Mouse (Mus musculus) midbrain, embryonic 14.5 days (tissue): ENCODE measurements at regions not wholly inside any gene's neighbourhood (a gene's known extent, or its start where the extent isn't known, plus 50 kb on each side); places are given as distances from the start of the nearest gene placed in this dataset.

Experiments
- ATAC-seq: fragments of 200-750 bp; cut with Nextera tagmentation; 2 replicates; pipeline ENCODE4 v1.8.0; 2017; ENCODE audit warnings: moderate number of reproducible peaks, moderate library complexity; ENCODE audit not compliant: low FRiP score, low TSS enrichment
- DNase-seq: peaks from one replicate; pipeline ENCODE4 v3.0.0-alpha.2; 2015
- H3K27ac ChIP-seq: fragments of 300-500 bp; sonication (generic); replicated peaks from 2 replicates; pipeline ENCODE4 v1.5.1; 2014; ENCODE audit warnings: mild to moderate bottlenecking, low read depth, low read length, moderate library complexity
- H3K27me3 ChIP-seq: fragments of 300-500 bp; sonication (generic); 2 replicates; pipeline ENCODE4 v1.6.1; 2014; ENCODE audit warnings: low read length, control low read depth, mixed read lengths; ENCODE audit not compliant: control insufficient read depth, insufficient read depth
- H3K36me3 ChIP-seq: fragments of 300-500 bp; sonication (generic); 2 replicates; pipeline ENCODE4 v1.6.1; 2014; ENCODE audit warnings: low read length, control low read depth; ENCODE audit not compliant: control insufficient read depth, insufficient read depth
- H3K4me1 ChIP-seq: fragments of 300-500 bp; sonication (generic); 2 replicates; pipeline ENCODE4 v1.6.1; 2014; ENCODE audit warnings: mild to moderate bottlenecking, antibody characterized with exemption, low read length, control low read depth; ENCODE audit not compliant: control insufficient read depth, insufficient read depth
- H3K4me2 ChIP-seq: fragments of 300-500 bp; sonication (generic); 2 replicates; pipeline ENCODE4 v1.6.1; 2014; ENCODE audit warnings: mild to moderate bottlenecking, low read length, moderate library complexity
- H3K4me3 ChIP-seq: fragments of 300-500 bp; sonication (generic); replicated peaks from 2 replicates; pipeline ENCODE4 v1.5.1; 2014; ENCODE audit warnings: low read depth, low read length
- H3K9ac ChIP-seq: fragments of 300-500 bp; sonication (generic); replicated peaks from 2 replicates; pipeline ENCODE4 v1.6.1; 2014; ENCODE audit warnings: mild to moderate bottlenecking, low read length, moderate library complexity
- H3K9me3 ChIP-seq: fragments of 300-500 bp; sonication (generic); 2 replicates; pipeline ENCODE4 v1.6.1; 2016; ENCODE audit warnings: low read length, control low read depth, mixed read lengths; ENCODE audit not compliant: control insufficient read depth
- WGBS: fragments of 180-500 bp; shearing (Covaris S2); extraction: QIAGEN DNeasy Blood & Tissue Kit; methylation state at CpG from one replicate; pipeline ENCODE4 v1.1.7; 2014; 5-methylcytosine and 5-hydroxymethylcytosine counted together

- WGBS: 96% methylated on average over 2 of the region's 2 CpGs
- no peaks in the 10 kb centered on the region for H3K9me3 ChIP-seq
- H3K4me2 ChIP-seq: no peak overlapping the region
- no peak overlapping the region for H3K27ac ChIP-seq
- H3K4me1 ChIP-seq: no peaks in the 10 kb centered on the region
- H3K36me3 ChIP-seq: no peaks in the 10 kb centered on the region
- DNase-seq (no peak), ATAC-seq (no peak)
- no peaks in the 10 kb centered on the region for H3K27me3 ChIP-seq
- H3K9ac ChIP-seq: no peak overlapping the region
- H3K4me3 ChIP-seq: no peak overlapping the region
These were observed 190.0 kb upstream of the Sfrp2 start for GRCm38 (mm10) chr3:83576155-83576554.

GRCm38 (mm10) chr3:83580766-83581165 lies 185.4 kb upstream of the Sfrp2 start:
- Histone ChIP-seq H3K4me2 (no peak overlapping the region), H3K36me3 (no peaks in the 10 kb centered on the region), H3K27me3 (no peaks in the 10 kb centered on the region), H3K4me3 (no peak overlapping the region), H3K4me1 (no peaks in the 10 kb centered on the region), H3K9me3 (0 out of 2 replicates have a peak, but pooled peaks cover 5% of the 10 kb centered on the region), H3K27ac (no peak overlapping the region), H3K9ac (no peak overlapping the region)
- WGBS: 86% methylated on average over 4 of the region's 4 CpGs
- DNase-seq (no peak), ATAC-seq (no peak)

GRCm38 (mm10) chr3:83582256-83582655 lies 183.9 kb upstream of the Sfrp2 start:
- Histone ChIP-seq H3K4me3 (no peak overlapping the region), H3K27me3 (no peaks in the 10 kb centered on the region), H3K9me3 (0 out of 2 replicates have a peak, but pooled peaks cover 5% of the 10 kb centered on the region), H3K4me2 (no peak overlapping the region), H3K36me3 (no peaks in the 10 kb centered on the region), H3K27ac (no peak overlapping the region), H3K4me1 (no peaks in the 10 kb centered on the region), H3K9ac (no peak overlapping the region)
- ATAC-seq (no peak), DNase-seq (no peak)
- WGBS: 67% methylated on average over 2 of the region's 2 CpGs

- no peak for ATAC-seq
These were observed 182.9 kb upstream of the Sfrp2 start for GRCm38 (mm10) chr3:83583071-83583672.

GRCm38 (mm10) chr3:83586086-83586485 lies 180.0 kb upstream of the Sfrp2 start:
- Histone ChIP-seq H3K36me3 (no peaks in the 10 kb centered on the region), H3K27ac (no peak overlapping the region), H3K9ac (no peak overlapping the region), H3K9me3 (0 out of 2 replicates have a peak, but pooled peaks cover 5% of the 10 kb centered on the region), H3K4me2 (no peak overlapping the region), H3K4me1 (no peaks in the 10 kb centered on the region), H3K4me3 (no peak overlapping the region), H3K27me3 (no peaks in the 10 kb centered on the region)
- DNase-seq (no peak), ATAC-seq (no peak)
- 42% methylated on average over 5 of the region's 5 CpGs for WGBS

More at GRCm38 (mm10) chr3:83583071-83583672, 182.9 kb upstream of the Sfrp2 start:
- 0 out of 2 replicates have a peak, but pooled peaks cover 5% of the 10 kb centered on the region for H3K9me3 ChIP-seq
- WGBS: 18% methylated on average over 8 of the region's 8 CpGs
- no peaks in the 10 kb centered on the region for H3K4me1 ChIP-seq
- no peaks in the 10 kb centered on the region for H3K27me3 ChIP-seq
- no peak for DNase-seq
- H3K4me2 ChIP-seq: no peak overlapping the region
- H3K27ac ChIP-seq: no peak overlapping the region
- no peak overlapping the region for H3K9ac ChIP-seq
- no peak overlapping the region for H3K4me3 ChIP-seq
- H3K36me3 ChIP-seq: no peaks in the 10 kb centered on the region

- WGBS: 78% methylated on average over 4 of the region's 4 CpGs
- no peaks in the 10 kb centered on the region for H3K36me3 ChIP-seq
- 0 out of 2 replicates have a peak, but pooled peaks cover 5% of the 10 kb centered on the region for H3K9me3 ChIP-seq
- no peaks in the 10 kb centered on the region for H3K27me3 ChIP-seq
- H3K9ac ChIP-seq: no peak overlapping the region
- no peaks in the 10 kb centered on the region for H3K4me1 ChIP-seq
- H3K4me2 ChIP-seq: no peak overlapping the region
- no peak overlapping the region for H3K4me3 ChIP-seq
- no peak overlapping the region for H3K27ac ChIP-seq
- ATAC-seq (no peak), DNase-seq (no peak)
These were observed 179.6 kb upstream of the Sfrp2 start for GRCm38 (mm10) chr3:83586551-83586950.

GRCm38 (mm10) chr3:83589127-83589526 lies 177.0 kb upstream of the Sfrp2 start:
- Histone ChIP-seq H3K9me3 (0 out of 2 replicates have a peak, but pooled peaks cover 5% of the 10 kb centered on the region), H3K27me3 (no peaks in the 10 kb centered on the region), H3K4me2 (peak overlapping the region; percentile 1; the same call in 1 of the 2 replicates), H3K4me3 (no peak overlapping the region), H3K27ac (no peak overlapping the region), H3K36me3 (no peaks in the 10 kb centered on the region), H3K4me1 (no peaks in the 10 kb centered on the region), H3K9ac (no peak overlapping the region)
- 28% methylated on average over 8 of the region's 8 CpGs for WGBS
- DNase-seq (peak; percentile 31), ATAC-seq (peak; percentile 33; the same call in 1 of the 2 replicates)

- 96% methylated on average over 7 of the region's 7 CpGs for WGBS
- ATAC-seq (no peak), DNase-seq (no peak)
These were observed 174.9 kb upstream of the Sfrp2 start for GRCm38 (mm10) chr3:83591206-83591605.

GRCm38 (mm10) chr3:83593321-83593720 lies 172.8 kb upstream of the Sfrp2 start:
- no peak for DNase-seq
- Histone ChIP-seq H3K9me3 (no peaks in the 10 kb centered on the region), H3K4me1 (no peaks in the 10 kb centered on the region), H3K4me2 (no peak overlapping the region), H3K4me3 (no peak overlapping the region), H3K27me3 (no peaks in the 10 kb centered on the region), H3K9ac (no peak overlapping the region), H3K27ac (no peak overlapping the region), H3K36me3 (no peaks in the 10 kb centered on the region)
- no peak for ATAC-seq
- 83% methylated on average over 5 of the region's 5 CpGs for WGBS

More at GRCm38 (mm10) chr3:83591206-83591605, 174.9 kb upstream of the Sfrp2 start:
- Histone ChIP-seq H3K4me1 (no peaks in the 10 kb centered on the region), H3K9me3 (no peaks in the 10 kb centered on the region), H3K27me3 (no peaks in the 10 kb centered on the region), H3K36me3 (no peaks in the 10 kb centered on the region), H3K4me3 (no peak overlapping the region), H3K4me2 (no peak overlapping the region), H3K9ac (no peak overlapping the region), H3K27ac (no peak overlapping the region)
